Mouse (Mus musculus) hematopoietic multipotent progenitor cell, adult 10-12 weeks (in vitro differentiated cells): ENCODE results near the gene Mre11a. TPM values are rescaled to one million over a fixed set of nuclear protein-coding genes. Genes with fewer than 3 reads are reported as not detected.

Source experiments
- polyA plus RNA-seq: library from polyadenylated mRNA; stranded (reverse); fragments of >175 nt; gene quantifications from 2 replicates; pipeline ENCODE4 v1.2.3, GENCODE M21; 2012; ENCODE audit warnings: low replicate concordance

Mre11a gene
- polyA plus RNA-seq: 3.5 and 5.0 TPM in 2 replicates

GRCm38 (mm10) chr9:14784039-14785002 is at the start of gene Mre11a, which contains the start of gene Ankrd49:
TSS of gene Mre11a (plus strand) at chr9:14784654.
TSS of gene Ankrd49 (minus strand) at chr9:14784856.

GRCm38 (mm10) chr9:14740151-14740924 is 44.1 kb upstream of the Mre11a start, which contains the start of gene Piwil4:
TSS of gene Piwil4 (minus strand) at chr9:14740733.

GRCm38 (mm10) chr9:14752001-14752522 is 32.4 kb upstream of the Mre11a start, which contains the start of gene Fut4:
TSS of gene Fut4 (minus strand) at chr9:14752393.

GRCm38 (mm10) chr9:14770803-14771471 is 13.5 kb upstream of the Mre11a start, which contains the start of gene 1700012B09Rik:
TSS of gene 1700012B09Rik (minus strand) at chr9:14771030.

GRCm38 (mm10) chr9:14859868-14860639 is 75.6 kb downstream of the Mre11a start, which contains the start of gene Gpr83:
TSS of gene Gpr83 (plus strand) at chr9:14860210.

Other genes starting within 250 kb of the Mre11a start
- 0.07 and 0.82 TPM in 2 replicates for gene Amotl1, start 139.6 kb upstream of the Mre11a start, polyA plus RNA-seq
- gene Piwil4, start 43.9 kb upstream of the Mre11a start, polyA plus RNA-seq: not detected in 2 replicates
- gene Fut4, start 32.3 kb upstream of the Mre11a start, polyA plus RNA-seq: 4.0 and 11.1 TPM in 2 replicates
- not detected in 2 replicates for gene 1700012B09Rik, start 13.6 kb upstream of the Mre11a start, polyA plus RNA-seq
- 21.8 and 37.5 TPM in 2 replicates for gene Ankrd49, start 202 bp downstream of the Mre11a start, polyA plus RNA-seq
- gene Gpr83, start 75.6 kb downstream of the Mre11a start, polyA plus RNA-seq: 0.96 and 4.0 TPM in 2 replicates
- gene Izumo1r, start 119.3 kb downstream of the Mre11a start, polyA plus RNA-seq: 37.2 and 70.3 TPM in 2 replicates